Mouse (Mus musculus): ENCODE results near the gene Hist1h4c. TPM values are rescaled to one million over a fixed set of nuclear protein-coding genes. Genes with fewer than 3 reads are reported as not detected.
A peak's percentile ranks its signal among the peaks of the same experiment; 100 is the strongest.
"Not testable (repeated sequence)": the region's sequence is repeated elsewhere in the genome, so short reads cannot be mapped to it uniquely, and the experiment has no call there.

The Hist1h4c gene
- total RNA-seq, 2 experiments from 2014 or later = 104 to 112 TPM

GRCm38 (mm10) chr13:23697491-23698299 lies 559 bp downstream of the Hist1h4c start:
- DNase-seq (ENCODE audit: low spot score in 2 of 2) = peak in 1 of 2 experiments; percentile 53

GRCm38 (mm10) chr13:23696061-23696474 lies 2.2 kb downstream of the Hist1h4c start:
- DNase-seq (ENCODE audit: low spot score in 2 of 2) = no peak

- DNase-seq (ENCODE audit: low spot score in 2 of 2) = no peak
Measured at GRCm38 (mm10) chr13:23695514-23695913, 2.7 kb downstream of the Hist1h4c start, which contains the start of gene Hist1h1t. TSS of gene Hist1h1t (plus strand) at chr13:23695814.

- no peak for DNase-seq (ENCODE audit: low spot score in 2 of 2)
Measured at GRCm38 (mm10) chr13:23694956-23695355, 3.3 kb downstream of the Hist1h4c start.

GRCm38 (mm10) chr13:23693856-23694440 lies 4.3 kb downstream of the Hist1h4c start:
- no peak for DNase-seq (ENCODE audit: low spot score in 2 of 2)

- DNase-seq (ENCODE audit: low spot score in 2 of 2) = no peak
Measured at GRCm38 (mm10) chr13:23689459-23689858, 8.8 kb downstream of the Hist1h4c start.

GRCm38 (mm10) chr13:23688956-23689355 lies 9.3 kb downstream of the Hist1h4c start:
- no peak for DNase-seq (ENCODE audit: low spot score in 2 of 2)

GRCm38 (mm10) chr13:23687907-23688306 lies 10.3 kb downstream of the Hist1h4c start:
- DNase-seq (ENCODE audit: low spot score in 2 of 2) = no peak

GRCm38 (mm10) chr13:23687181-23687580 lies 11.1 kb downstream of the Hist1h4c start:
- DNase-seq (ENCODE audit: low spot score in 2 of 2) = no peak

GRCm38 (mm10) chr13:23685966-23686365 lies 12.3 kb downstream of the Hist1h4c start:
- no peak for DNase-seq (ENCODE audit: low spot score in 2 of 2)

GRCm38 (mm10) chr13:23685121-23685861 lies 13.0 kb downstream of the Hist1h4c start:
- peak in 1 of 2 experiments; percentile 52 for DNase-seq (ENCODE audit: low spot score in 2 of 2)

GRCm38 (mm10) chr13:23684295-23684945 lies 13.8 kb downstream of the Hist1h4c start:
- DNase-seq (ENCODE audit: low spot score in 2 of 2) = peak; percentile 27 to 70

- DNase-seq (ENCODE audit: low spot score in 2 of 2) = peak; percentile 85 to 93
Measured at GRCm38 (mm10) chr13:23683755-23684281, 14.4 kb downstream of the Hist1h4c start, which contains the start of the genes Hist1h2ac and Hist1h2bc. TSS of gene Hist1h2ac (minus strand) at chr13:23683948. TSS of gene Hist1h2bc (plus strand) at chr13:23684199.

- not testable (repeated sequence) for DNase-seq (ENCODE audit: low spot score in 2 of 2)
Measured at GRCm38 (mm10) chr13:23682947-23683754, 15.1 kb downstream of the Hist1h4c start.

GRCm38 (mm10) chr13:23682623-23682946 lies 15.7 kb downstream of the Hist1h4c start:
- no peak for DNase-seq (ENCODE audit: low spot score in 2 of 2)

GRCm38 (mm10) chr13:23681990-23682582 lies 16.2 kb downstream of the Hist1h4c start:
- DNase-seq (ENCODE audit: low spot score in 2 of 2) = no peak

GRCm38 (mm10) chr13:23662536-23662935 lies 35.7 kb downstream of the Hist1h4c start:
- DNase-seq (ENCODE audit: low spot score in 2 of 2) = no peak

- DNase-seq (ENCODE audit: low spot score in 2 of 2) = no peak
Measured at GRCm38 (mm10) chr13:23659636-23660366, 38.5 kb downstream of the Hist1h4c start.

All from layer of hippocampus, adult 18-20 months (tissue).